Mouse (Mus musculus): ENCODE measurements around the gene E030018B13Rik.

DNA sequence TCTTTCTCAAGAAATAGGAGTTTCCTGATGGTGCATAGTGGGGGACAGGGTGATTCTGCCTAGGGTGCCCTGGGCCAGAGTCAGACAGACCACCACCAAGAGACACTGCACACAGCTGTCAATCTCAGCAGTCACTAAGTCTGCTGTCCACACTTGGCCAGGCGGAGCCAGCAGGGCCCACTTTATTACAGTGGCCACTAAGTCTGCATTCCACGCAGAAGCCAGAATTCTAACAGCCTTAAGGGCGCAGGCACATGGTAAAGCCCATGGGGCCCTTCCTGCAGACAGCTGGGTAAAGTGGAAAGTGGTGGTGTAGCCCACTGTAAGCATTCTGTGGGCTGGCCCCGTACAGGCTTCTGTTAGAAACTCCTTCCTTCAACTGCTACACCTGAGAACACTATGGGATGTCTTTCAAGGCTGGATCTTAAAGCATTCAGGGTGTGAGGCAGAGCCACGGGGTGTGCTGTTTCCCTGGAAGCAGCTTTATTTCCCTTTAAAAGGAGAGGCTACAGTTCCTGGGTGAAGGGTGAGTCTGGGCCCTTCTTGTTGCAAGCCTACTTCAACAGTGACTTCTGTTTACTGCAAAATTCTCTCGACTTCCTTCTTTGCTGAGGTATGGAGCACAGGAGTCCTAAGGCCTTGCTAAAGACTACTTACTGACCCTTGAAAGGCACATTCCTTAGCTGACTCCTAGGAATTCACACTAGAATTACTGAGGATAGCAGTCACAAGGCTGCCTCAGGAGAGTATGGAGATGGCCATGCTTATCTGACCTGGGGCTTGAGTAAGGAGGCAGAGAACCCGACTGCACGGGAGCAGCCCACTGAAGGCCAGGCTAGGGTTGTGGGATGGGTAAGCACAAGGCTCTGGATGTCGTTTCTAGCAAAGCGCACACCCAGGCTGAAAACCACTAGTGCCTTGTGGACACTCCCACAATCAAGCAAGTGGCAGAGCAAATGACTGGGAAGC is 2.6 kb upstream of the E030018B13Rik start:
- TF ChIP-seq CTCF (IDR thresholded peaks at IDR 0.05 in 2 of 3, conservative IDR thresholded peaks at IDR 0.05 in 1 of 3; ENCODE audit: control insufficient read depth in 1 of 3, insufficient read depth in 1 of 3, low read depth in 2 of 3, low read length in 3 of 3, poor library complexity in 1 of 3, severe bottlenecking in 1 of 3), result no peak
- no peak for TF ChIP-seq USF1 (IDR thresholded peaks at IDR 0.05; ENCODE audit: low read depth, low read length)
- TF ChIP-seq MEF2A (IDR thresholded peaks at IDR 0.05; ENCODE audit: extremely low read depth, insufficient replicate concordance, low read depth, low read length, poor library complexity, severe bottlenecking), result no peak
- no peak for TF ChIP-seq SMC3 (IDR thresholded peaks at IDR 0.05; ENCODE audit: low read depth, low read length)
- no peak for TF ChIP-seq RCOR1 (IDR thresholded peaks at IDR 0.05; ENCODE audit: low read depth, low read length)
- TF ChIP-seq POLR2A (IDR thresholded peaks at IDR 0.05; ENCODE audit: control insufficient read depth in 1 of 2, insufficient read depth in 1 of 2, low read depth in 1 of 2, low read length in 2 of 2, poor library complexity in 1 of 2), result no peak
- TF ChIP-seq CHD1 (IDR thresholded peaks at IDR 0.05; ENCODE audit: low read depth, low read length), result no peak
- no peak for TF ChIP-seq GATA1 (IDR thresholded peaks at IDR 0.05; ENCODE audit: low read depth, low read length)
- TF ChIP-seq EP300 (IDR thresholded peaks at IDR 0.05; ENCODE audit: low read depth in 1 of 2, low read length in 2 of 2), result no peak
- TF ChIP-seq POLR2AphosphoS2 (IDR thresholded peaks at IDR 0.05; ENCODE audit: low read length), result no peak
- TF ChIP-seq TAL1 (IDR thresholded peaks at IDR 0.05; ENCODE audit: low read length), result no peak
- TF ChIP-seq TCF12 (IDR thresholded peaks at IDR 0.05; ENCODE audit: low read depth, low read length), result no peak
- TF ChIP-seq ZNF384 (IDR thresholded peaks at IDR 0.05; ENCODE audit: low read depth, low read length), result no peak
- no peak for TF ChIP-seq ZC3H11A (IDR thresholded peaks at IDR 0.05; ENCODE audit: low read depth, low read length)

All from MEL (cell line).